Mouse (Mus musculus) heart, postnatal 14 days (tissue): ENCODE results near the gene Psmd13. TPM values are rescaled to one million over a fixed set of nuclear protein-coding genes. Genes with fewer than 3 reads are reported as not detected.
"Not testable (repeated sequence)": the region's sequence is repeated elsewhere in the genome, so short reads cannot be mapped to it uniquely, and the experiment has no call there.

Source experiments
- DNase-seq, 2 experiments: peaks; one replicate each; pipeline ENCODE4 v3.0.0; 2021 to 2022
- intact Hi-C: fragments of 180-260 bp; cut with DNase I; formaldehyde crosslinking; loops from one replicate; pipeline ENCODE4 v1.15.1; 2025
- total RNA-seq, 2 experiments: library from RNA; stranded (reverse); gene quantifications; 2 replicates each; pipeline ENCODE4 v1.2.3; 2021

The Psmd13 gene
- total RNA-seq, 2 experiments from 2014 or later, result 92.6 to 92.8 TPM

DNA sequence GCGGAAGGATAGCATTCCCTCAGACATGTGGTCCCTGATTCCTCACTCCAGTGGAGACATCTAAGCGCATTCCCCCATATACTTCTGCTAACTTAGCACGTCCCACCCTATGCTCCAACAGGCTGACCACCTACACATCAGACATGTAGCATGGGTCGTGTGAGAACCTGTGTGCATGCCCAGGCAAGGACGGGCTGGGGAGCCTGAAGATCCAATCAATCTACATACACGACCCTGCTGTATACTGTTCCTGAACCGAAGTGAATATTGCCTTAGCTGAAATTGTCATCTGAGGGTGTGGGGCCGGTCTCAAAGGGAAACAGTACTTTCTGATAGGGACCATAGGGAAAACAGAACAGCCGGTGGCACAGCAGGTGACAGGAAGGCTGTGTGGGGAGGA, 26.6 kb upstream of the Psmd13 start:
- DNase-seq, result no peak
- intact Hi-C loops, result loop anchor here (5.0 kb wide), 1 partner anchor 317 kb away; the partner anchor contains the start of gene Rnh1

DNA sequence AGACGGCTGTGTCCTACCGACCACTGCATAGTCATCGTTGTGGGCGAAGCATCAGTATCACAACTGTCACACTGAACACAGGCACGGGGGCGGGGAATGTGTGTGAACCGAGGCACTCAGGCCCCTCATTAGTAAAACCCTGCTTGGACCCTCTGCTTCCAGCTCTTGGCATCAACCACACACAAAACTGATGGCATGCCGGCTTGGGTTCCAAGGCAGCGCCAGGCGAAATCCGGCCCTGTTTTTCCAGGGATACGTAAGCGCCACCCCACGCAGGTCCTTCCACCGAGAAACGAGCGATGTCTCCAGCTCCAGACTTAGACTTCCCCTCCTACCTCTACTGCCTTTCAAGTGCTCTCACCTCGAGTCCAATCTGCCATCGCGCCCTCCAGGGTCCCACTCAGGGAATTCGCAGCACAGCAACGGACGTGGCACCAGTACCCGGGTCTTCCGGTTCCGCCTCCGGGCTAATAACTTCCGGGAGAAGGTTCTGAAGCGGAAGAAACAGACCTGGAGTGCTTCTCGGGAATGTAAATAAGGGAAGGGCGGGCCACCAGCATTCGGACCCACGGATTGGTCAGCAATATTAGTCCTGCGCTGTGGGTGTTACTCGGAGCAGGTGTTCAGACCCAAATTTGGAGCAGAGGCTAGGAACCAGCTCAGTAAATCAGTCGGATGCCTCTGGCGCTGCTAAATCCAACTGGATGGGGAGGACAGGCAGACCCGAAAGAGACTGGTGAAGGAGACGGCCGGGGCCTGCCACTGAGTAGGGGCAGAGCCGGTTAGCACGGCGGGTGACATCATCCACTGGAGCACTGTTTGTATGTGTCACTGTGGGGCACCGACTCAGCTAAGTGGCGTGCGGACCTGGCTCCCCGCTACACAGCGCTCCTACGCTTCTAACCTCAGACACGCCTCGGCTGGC, 25.6 kb upstream of the Psmd13 start, which contains the start of gene Gm45785:
Gene Gm45785 (minus strand): TSS at position 472 of the 925 bp plus-strand sequence.
- DNase-seq, result peak; percentile 79 to 84
- intact Hi-C loops, result loop anchor here (2.0 to 5.0 kb wide), 2 partner anchors 85 to 316 kb away; partner anchors contain the start of genes Pgghg and Rnh1

DNA sequence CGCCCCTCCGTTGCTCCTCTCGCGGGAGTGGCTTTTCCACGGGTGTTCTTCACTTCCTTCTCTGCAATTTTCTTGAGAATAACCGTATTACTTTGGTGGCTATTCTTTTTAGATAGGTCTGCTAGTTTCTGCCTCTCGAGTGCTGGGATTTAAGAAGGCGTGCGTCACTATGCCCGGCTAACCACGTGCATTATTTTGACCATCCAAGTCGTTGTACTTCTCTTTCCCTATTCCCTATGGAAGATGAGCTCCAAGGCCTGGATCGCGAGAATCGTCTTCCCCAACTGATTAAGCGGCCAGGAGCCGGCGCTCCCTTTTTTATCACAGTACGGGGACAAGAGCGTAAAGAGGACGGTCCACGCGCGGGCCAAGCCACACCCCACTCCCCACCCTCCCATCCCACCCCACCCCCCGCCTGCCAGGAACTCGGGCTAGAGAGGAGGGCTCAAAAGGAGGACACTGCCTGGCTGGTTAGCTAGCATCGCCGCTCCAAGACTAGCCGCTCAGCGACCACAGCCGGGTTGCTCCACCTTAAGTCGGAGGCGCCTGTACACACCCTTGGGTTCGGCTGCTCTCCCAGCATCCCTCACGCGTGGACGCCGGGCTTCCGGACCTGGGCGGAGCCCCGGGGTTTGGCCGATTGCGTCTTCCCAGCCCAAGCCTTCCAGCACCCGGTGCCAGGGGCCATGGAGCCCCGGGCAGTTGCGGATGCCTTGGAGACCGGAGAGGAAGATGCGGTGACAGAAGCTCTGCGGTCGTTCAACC, 24.8 kb upstream of the Psmd13 start, which contains the start of gene Ric8a:
Gene Ric8a (plus strand): TSS at position 173 of the 765 bp plus-strand sequence.
- intact Hi-C loops, result loop anchor here (1.0 to 5.0 kb wide), 3 partner anchors 24 to 315 kb away; partner anchors contain the start of genes Pgghg, Psmd13 and Rnh1
- DNase-seq, result peak; percentile 91 to 92

DNA sequence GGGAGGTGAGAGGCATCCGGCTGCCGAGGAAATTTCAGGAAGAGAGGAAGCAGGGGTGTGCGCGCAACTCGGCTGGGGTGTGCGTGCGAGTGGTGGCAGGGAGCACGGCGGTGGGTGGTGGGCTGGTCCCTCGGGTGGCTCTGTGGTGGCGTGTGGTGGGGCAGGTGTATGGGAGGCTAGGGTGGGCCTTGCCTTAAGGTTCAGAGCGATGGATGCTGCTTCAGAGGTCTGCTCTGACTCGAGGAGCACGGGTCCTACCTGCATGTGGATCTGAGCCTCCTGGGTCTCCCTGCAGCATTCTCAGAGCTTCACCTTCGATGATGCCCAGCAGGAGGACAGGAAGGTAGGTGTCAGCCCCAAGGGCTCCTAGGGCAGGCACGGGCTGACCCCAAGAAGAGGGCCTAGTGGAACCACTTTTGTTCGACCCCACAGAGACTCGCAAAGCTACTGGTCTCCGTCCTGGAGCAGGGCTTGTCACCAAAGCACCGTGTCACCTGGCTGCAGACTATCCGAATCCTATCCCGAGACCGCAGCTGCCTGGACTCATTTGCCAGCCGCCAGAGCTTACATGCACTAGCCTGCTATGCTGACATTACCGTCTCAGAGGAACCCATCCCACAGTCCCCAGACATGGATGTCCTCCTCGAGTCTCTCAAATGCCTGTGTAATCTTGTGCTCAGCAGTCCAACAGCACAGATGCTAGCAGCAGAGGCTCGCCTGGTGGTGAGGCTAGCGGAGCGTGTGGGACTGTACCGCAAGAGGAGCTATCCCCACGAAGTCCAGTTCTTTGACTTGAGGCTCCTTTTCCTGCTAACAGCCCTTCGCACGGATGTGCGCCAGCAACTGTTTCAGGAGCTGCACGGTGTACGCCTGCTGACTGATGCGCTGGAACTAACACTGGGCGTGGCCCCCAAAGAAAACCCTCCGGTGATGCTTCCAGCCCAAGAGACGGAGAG, 23.9 kb upstream of the Psmd13 start, which contains the start of gene Bet1l:
Gene Bet1l (minus strand): TSS at position 28 of the 956 bp plus-strand sequence.
- intact Hi-C loops, result loop anchor here (1.0 to 5.0 kb wide), 3 partner anchors 23 to 314 kb away; partner anchors contain the start of genes Pgghg, Psmd13 and Rnh1
- DNase-seq, result no peak

DNA sequence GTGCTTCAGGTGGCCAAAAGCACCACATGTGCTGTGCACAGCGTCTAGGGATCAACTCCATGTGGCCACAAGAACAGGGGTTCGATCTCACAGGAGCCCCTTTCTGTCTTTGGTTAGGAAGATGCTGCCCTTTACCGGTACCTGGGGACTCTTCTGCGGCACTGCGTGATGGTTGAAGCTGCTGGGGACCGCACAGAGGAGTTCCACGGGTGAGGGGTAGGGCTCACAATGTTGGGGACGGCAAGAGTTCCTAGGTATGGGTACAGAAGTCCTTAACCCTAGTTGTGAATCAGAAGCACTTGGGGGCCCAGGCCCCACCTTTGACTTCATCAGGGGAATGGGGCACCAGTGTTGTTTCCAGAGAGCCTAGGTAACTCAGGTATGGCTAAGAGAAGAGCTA, 23.0 kb upstream of the Psmd13 start:
- intact Hi-C loops, result loop anchor here (5.0 kb wide), 1 partner anchor 314 kb away; the partner anchor contains the start of gene Rnh1
- no peak for DNase-seq

DNA sequence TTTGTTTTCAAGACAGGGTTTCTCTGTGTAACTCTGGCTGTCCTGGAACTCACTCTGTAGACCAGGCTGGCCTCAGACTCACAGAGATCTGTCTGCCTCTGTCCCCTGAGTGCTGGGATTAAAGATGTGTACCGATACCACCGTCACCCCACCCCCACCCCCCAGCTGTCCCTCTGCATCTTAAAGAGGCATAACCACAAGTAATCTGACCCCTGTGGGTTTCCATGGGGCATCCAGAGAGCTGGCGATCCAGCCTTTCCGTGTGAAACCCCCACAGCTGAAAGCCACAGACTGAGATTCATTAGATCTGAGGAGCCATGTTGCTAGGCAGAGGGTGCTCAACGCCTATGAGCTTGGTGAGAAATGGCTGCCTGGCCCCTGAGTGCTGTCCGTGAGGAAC, 21.8 kb upstream of the Psmd13 start:
- intact Hi-C loops, result loop anchor here (5.0 kb wide), 1 partner anchor 312 kb away; the partner anchor contains the start of gene Rnh1
- no peak for DNase-seq

DNA sequence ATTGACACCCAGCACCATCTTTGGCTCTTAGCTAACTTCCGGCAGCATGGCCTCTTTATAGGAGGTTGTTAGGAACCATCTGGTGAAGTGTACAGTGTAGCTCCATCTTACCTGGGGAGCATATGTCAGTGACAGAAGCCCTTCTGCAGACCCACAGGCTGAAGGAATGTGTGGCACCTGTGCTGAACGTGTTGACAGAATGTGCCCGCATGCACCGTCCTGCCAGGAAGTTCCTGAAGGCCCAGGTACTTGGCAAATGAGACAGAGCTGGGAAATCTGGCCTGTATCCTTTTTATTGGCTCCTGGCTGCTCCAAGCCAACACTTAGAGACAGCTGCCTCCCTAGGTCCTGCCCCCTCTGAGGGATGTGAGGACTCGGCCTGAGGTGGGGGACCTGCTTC, 21.0 kb upstream of the Psmd13 start:
- no peak for DNase-seq
- intact Hi-C loops, result no loop called here

DNA sequence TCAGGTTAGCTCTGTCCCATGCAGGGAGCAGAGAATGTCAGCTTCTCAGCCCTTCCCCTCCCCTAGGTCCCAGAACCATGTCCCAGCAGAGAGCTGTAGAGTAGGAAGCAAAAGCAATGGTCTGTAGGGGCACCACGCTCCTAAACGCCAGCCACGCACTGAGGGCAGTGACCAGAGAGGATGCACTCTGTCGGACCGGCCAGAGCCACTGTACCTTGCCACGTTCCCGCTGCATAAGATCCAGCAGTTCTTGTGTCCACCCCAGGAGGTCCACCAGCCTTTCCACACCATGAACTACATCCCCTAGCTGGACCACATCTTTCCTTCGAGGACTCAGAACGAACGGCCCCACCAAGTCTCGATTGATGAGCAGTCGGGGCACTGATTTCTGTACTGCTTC, 17.0 kb upstream of the Psmd13 start:
- DNase-seq, result no peak
- intact Hi-C loops, result no loop called here

DNA sequence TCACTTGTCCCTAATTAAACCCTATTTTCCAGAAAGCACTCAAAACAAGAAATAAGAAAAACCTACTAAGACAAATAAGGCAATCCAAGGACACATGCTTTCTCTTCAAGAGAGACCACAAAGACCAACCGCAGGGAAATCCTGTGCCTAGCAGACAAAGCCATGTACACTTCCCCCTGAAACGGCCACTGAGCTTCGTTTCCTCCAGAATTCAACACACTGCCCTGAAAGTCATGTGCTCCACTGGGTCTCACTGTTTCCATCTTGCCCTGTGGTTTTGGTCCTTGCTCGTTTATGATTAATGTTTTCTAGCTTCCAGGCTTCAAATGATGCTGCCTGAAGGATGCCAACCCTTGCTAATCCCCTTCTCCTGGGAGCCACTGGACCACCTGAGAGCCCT, 7.5 kb upstream of the Psmd13 start:
- no peak for DNase-seq
- intact Hi-C loops, result no loop called here

DNA sequence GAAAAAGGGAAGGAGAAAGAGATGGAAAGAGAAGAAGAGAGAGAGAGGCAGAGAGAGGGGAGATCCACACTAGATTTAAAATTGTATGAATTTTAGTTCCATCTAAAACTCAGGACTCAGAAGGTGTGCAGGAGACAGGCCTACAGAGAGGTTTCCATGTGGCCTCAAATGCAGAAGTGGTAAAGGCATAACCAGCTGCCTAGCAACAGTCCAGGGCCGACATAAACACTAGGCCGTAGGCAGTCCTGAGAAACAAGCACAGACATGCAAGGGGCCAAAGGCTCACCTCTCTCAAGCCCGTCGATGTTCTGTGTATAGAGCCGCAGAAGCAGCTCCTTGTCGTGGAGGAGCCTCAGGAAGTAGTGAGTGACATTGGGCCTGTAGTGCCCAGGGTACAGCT, 4.4 kb upstream of the Psmd13 start:
- intact Hi-C loops, result no loop called here
- DNase-seq, result no peak

DNA sequence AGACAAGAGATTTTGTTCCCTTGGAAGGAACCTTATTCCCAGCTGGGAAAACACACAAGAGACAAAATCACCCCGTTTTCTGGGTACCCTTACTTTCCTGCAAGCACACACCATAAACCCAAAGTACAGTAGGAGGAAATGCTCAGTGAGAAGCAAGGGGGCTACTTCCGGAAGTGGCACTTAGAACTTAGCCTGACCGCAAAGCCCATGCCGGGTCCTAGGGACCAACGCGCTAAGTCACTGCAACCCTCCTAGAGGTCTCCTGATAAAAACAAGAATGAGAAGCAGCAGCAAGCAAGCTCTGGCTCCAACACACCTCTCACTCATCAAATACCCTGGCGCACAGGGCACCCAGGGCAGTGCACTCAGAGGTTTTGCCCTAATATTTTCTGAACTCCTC, 2.4 kb upstream of the Psmd13 start:
- intact Hi-C loops, result no loop called here
- DNase-seq, result no peak

DNA sequence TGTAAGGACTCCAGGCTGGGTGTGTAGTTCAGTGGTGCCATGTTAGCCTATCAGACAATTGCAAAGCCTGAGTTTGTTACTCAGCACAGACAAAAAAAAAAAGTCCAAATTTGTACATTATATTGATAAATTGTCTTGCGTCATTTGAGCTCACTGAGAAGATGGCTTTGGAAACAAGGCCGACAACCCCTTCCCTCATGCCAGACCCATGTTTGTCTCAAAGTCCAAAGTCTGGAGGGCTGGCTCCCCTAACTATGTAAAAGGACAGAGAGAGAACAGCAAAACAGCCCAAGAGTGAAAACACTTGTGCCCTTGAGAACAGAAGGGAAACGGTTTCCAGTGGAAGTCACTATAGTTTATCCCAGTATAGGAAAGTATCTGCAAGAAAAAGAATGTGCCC, 1.3 kb upstream of the Psmd13 start:
- intact Hi-C loops, result loop anchor here (5.0 kb wide), 1 partner anchor 33 kb away; the partner anchor contains the start of genes Odf3 and Scgb1c1
- no peak for DNase-seq

DNA sequence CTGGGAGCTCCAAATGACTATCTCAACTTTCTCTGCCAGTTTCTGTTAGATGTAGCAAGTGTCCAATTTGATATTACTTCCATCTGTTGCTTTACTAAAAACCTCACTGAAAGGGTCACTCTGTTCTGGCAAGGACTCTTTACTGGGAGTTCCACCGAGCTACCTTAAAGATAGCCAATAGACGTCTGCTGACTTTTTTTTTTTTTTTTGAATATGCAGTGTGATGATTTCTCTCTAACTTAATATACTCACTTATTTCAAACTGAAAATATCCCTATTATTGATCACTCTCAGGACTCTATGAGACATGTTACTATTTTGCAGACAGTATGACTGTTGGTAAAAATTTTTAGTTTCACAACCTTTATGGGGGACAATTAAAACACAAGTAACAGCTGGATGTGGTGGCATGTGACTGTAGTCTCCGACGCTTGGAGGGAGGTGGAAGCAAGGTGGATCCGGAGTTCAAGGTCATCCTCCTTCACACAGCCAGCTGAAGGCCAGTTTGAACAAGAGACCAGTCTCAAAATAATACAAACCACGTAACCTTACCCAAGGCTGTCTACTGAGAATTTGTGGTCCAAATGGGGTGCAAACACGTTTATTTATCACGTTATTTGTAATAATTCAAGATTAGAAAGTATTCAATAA, 778 bp upstream of the Psmd13 start:
- no peak for DNase-seq
- intact Hi-C loops, result loop anchor here (1.0 to 5.0 kb wide), 2 partner anchors 24 to 34 kb away; partner anchors contain the start of genes Bet1l, Odf3 and Scgb1c1

DNA sequence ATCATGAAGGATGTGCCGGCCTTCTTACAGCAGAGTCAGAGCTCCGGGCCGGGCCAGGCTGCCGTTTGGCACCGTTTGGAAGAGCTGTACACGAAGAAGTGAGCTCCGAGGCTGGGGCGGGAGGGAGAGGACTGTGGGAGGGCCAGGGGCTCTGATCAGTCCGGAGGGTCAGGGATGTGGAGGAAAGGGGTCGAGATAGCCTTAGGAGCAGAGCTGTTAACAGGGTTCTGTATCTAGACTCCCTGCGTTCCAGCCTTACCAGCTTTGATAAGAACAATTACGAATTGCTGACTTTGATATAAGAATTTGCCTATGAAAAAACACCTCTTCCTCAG, 668 bp downstream of the Psmd13 start:
- intact Hi-C loops, result loop anchor here (2.0 to 5.0 kb wide), 2 partner anchors 18 to 35 kb away; partner anchors contain the start of genes Cox8b, Odf3 and Scgb1c1
- DNase-seq, result no peak

DNA sequence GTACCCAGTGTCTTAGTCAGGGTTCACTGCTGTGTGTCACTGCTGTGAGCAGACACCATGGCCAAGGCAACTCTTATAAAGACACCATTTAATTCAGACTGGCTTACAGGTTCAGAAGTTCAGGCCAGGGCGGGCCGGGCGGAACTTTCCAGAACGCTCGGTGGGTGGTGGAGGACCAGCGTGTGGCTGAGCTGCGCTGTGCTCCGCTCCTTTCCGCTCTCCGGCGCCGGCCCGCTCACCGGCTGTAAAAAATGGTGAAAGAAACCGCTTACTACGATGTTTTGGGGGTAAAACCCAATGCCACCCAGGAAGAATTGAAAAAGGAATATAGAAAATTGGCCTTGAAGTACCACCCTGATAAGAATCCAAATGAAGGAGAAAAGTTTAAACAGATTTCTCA, 8.9 kb downstream of the Psmd13 start:
- DNase-seq, intact Hi-C loops: not testable (repeated sequence)

DNA sequence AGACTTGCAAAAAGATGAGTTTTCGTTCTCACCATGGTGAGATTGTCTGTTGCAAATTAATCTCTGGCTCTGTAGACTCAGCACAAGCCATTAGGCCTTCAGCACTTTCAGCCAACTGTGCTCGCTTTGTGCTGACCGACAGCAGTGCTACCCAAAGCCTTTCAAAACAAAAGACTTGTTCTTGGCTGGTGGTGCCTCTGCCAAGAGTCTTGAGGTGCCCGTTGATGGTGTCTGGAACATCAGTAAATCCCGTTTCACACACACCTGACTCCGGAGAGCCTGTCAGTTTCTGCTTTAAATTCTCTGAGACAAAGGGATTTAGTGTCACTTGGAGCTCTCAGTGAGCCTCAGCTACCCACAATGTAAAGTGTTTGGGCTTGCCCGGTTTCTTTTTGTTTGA, 12.3 kb downstream of the Psmd13 start:
- intact Hi-C loops, result no loop called here
- DNase-seq, result no peak

DNA sequence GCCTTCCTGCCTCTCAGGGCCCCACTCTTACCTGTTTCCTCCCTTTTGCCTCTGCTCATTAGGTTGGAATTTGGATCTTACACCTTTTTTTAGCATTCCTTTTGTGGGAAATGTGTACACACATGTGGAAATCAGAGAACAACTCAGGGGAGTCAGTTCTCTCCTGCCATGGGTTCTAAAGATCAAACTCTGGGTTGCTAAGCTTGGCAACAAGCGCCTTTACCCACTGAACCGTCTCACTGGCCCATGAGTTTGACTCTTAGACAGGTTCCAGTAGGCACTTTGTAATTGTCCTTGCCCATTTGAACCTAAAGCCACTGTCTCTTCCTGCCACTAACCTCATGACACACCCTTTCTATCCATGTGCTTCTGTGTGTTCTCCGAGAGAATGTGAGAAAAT, 12.8 kb downstream of the Psmd13 start:
- intact Hi-C loops, result no loop called here
- DNase-seq, result no peak

DNA sequence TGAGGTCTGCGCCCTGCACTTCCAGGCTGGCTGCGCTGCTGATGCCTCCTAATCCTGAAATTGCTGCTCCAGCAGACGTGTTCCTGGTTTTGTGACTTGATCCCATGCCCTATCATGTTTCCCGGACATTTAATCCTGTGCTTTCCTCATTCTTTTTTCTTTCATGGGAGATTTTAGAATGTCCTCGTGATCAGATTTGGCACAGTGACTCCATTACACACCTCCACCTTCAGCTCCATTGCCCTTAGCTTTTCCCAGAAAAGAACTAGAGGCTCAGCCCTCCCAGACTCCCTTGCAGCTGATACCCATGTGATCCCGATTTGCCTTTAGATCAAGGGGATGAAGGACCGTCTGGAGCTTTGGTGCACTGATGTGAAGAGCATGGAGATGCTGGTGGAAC, 16.1 kb downstream of the Psmd13 start:
- intact Hi-C loops, result no loop called here
- DNase-seq, result no peak

DNA sequence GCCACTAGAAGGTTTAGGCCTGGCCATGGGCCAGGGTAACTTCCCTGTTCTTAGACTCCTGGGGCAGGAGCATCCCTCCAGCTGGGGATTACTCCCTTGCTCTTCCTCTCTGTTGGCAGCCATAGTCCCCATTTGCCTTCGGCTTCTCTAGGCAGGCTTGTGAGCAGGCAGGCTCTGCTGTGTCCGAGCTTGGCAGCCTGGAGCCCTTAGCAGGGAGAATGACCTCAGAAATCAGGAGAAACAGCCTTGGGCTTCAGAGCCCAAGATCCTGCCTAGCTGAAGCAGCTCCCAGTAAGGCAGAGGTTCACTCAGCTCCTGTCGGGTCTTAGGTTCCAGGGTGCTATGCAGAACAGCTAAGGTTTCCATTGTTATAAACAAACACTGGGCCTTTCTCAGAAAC, 17.4 kb downstream of the Psmd13 start:
- no peak for DNase-seq
- intact Hi-C loops, result no loop called here
